Mouse (Mus musculus): ENCODE data around the gene Spock1.
"Not testable (repeated sequence)": the region's sequence is repeated elsewhere in the genome, so short reads cannot be mapped to it uniquely, and the experiment has no call there.

Gene Spock1

GRCm38 (mm10) chr13:57484426-57485168 lies 423.5 kb downstream of the Spock1 start:
- no peak for DNase-seq (ENCODE audit: low read depth)

DNA sequence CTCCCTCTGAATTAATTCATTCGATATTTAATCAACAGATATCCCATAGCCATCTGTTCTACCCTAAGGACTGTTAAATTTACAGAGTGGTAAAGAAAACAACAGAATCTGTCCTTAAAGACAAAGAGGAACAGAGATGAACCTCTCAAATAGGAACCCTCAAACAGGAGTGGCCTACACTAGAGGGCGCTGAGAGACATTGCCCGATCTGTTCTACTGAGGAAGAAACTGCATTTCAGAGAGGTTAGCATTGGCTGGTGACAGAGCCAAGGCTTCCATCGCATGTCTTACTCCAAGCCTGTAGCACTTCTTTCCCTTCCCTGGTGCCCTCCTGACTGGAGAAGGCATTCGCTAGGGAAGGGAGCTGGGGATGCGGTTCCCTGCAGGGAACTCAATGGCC lies 431.4 kb downstream of the Spock1 start:
- DNase-seq (ENCODE audit: low read depth) = no peak

- DNase-seq (ENCODE audit: low read depth) = no peak
Measured at GRCm38 (mm10) chr13:57474068-57474467, 434.1 kb downstream of the Spock1 start.

GRCm38 (mm10) chr13:57470922-57471321 lies 437.2 kb downstream of the Spock1 start:
- DNase-seq (ENCODE audit: low read depth) = not testable (repeated sequence)

- no peak for DNase-seq (ENCODE audit: low read depth)
Measured at GRCm38 (mm10) chr13:57459978-57460377, 448.2 kb downstream of the Spock1 start.

GRCm38 (mm10) chr13:57450189-57450821 lies 457.8 kb downstream of the Spock1 start:
- no peak for DNase-seq (ENCODE audit: low read depth)

DNA sequence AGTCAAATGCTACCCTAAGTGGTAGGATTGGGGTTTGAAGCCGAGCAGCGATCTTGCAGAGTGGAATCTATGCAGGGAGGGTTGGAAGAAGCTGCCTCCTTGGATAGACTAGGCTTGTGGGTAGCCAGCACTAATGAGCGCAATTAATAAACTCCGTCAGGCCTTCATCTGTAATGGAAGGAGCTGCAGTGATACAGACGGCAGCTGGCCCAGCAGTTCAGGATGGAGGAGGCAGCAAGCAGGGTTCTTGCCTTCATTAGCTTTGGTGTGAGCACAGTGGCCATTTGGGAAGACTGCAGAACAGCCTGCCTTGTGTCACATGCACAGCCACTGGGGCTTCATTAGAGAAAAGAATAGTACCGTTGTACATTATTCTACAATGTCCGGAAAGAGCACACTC lies 459.2 kb downstream of the Spock1 start:
- no peak for DNase-seq (ENCODE audit: low read depth)

DNA sequence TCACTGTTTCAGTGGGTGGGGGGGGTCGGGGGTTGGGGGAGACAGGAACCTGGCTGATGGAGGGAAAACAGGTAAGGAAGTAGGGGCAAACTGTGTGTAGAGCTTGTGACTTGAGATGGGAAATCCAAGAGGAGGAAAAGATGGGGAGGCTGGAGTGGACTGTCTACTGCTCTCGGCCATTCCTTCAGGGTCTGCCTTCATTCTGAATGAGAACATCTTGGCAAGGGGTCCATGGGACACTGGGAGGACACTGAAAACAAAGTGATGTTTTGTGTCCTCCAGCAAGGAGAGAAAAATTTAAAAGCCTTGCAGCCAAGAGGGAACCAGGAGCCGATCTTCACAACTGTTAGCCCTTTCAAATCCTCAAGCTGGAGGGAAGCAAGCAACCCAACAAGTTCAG lies 463.2 kb downstream of the Spock1 start:
- DNase-seq (ENCODE audit: low read depth) = no peak

DNA sequence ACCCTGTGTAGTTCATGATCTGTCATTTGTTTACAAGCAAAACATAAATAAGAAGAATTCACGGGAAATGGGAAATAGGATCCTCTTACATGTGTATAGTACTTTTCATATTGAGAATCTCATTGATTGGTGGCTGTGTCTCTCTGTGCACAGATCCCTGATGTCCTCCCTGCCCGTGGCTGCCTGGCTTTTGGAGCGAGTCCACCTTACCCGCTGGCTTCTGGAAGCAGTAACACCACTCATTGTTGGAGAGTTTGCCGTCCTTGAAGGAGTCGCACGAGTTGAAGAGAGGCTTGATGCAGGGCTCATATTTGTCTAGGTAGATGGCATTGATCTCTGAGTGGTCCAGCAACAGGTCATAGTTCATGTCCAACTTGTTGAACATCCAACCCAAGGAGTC lies 468.0 kb downstream of the Spock1 start:
- DNase-seq (ENCODE audit: low read depth) = no peak

GRCm38 (mm10) chr13:57435726-57436220 lies 472.4 kb downstream of the Spock1 start:
- DNase-seq (ENCODE audit: low read depth) = no peak

- DNase-seq (ENCODE audit: low read depth) = no peak
Measured at GRCm38 (mm10) chr13:57433848-57434247, 474.3 kb downstream of the Spock1 start.

DNA sequence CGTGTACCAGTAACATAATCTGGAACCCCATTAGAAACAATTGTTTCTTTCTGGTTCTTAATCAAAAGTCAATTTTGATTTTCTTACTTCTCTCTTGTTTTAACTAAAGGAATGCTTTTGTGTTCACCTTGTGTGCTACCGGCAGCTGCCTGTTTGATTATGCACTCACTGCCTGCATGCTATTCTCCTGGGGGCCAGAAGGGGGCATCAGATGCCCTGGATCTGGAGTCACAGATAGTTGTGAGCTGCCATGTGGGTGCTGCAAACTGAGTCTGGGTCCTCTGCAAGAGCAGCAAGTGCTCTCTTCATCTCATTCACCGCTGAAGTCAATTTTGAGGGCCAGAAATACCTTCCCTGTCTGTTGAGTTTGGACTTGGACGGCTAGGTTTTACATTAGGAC lies 476.3 kb downstream of the Spock1 start:
- DNase-seq (ENCODE audit: low read depth) = no peak

- no peak for DNase-seq (ENCODE audit: low read depth)
Measured at GRCm38 (mm10) chr13:57428840-57429239, 479.3 kb downstream of the Spock1 start.

GRCm38 (mm10) chr13:57418781-57419180 lies 489.4 kb downstream of the Spock1 start:
- no peak for DNase-seq (ENCODE audit: low read depth)

- DNase-seq (ENCODE audit: low read depth) = no peak
Measured at GRCm38 (mm10) chr13:57414716-57415115, 493.4 kb downstream of the Spock1 start.

DNA sequence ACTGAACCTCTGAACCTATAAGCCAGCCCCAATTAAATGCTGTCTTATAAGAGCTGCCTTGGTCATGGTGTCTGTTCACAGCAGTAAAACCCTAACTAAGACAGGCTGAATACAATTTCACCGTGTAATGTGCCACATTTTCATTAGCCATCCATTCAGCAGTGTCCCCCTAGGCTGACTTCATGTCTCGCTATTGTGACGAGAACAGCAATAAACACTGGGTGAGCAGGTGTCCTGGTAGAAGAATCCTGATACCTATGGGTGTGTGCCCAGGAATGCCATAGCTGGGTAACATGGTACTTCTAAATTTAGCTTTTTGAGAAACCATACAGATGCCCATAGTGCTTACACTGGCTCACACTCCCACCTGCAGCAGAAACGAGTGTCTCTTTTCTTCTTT lies 500.5 kb downstream of the Spock1 start:
- no peak for DNase-seq (ENCODE audit: low read depth)

- DNase-seq (ENCODE audit: low read depth) = no peak
Measured at GRCm38 (mm10) chr13:57402386-57402785, 505.7 kb downstream of the Spock1 start.

DNA sequence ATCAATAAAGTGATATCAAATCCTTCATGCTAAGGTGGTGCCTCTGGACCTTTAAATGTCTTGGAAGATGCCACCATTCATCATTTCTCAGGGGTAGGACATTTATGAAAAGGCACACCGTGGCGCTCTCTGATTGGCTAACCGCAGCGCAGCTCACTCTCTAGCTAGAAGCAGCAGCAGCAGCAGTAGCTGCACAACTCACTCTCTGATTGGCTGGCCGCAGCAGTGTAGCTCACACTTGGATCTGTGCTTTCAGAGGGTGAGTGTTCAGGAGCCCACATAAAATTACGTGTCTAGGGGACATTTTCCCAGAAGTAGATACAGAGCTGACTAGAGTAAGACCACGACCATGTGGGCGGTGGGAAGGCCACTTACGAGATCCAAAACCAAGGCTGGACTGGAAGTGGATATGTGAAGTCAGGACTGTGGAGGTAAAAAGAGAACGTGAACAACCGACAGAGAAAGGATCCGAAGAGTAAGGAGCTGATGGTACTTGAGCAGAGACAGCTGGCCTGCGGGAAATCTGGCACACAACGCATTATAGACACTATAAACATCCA lies 535.9 kb downstream of the Spock1 start:
- no peak for DNase-seq (ENCODE audit: low read depth)

Data from induced T-regulatory cell, adult 2 months (primary cell).